Mouse (Mus musculus): ENCODE measurements at regions not wholly inside any gene's neighbourhood (a gene's known extent, or its start where the extent isn't known, plus 50 kb on each side); places are given as distances from the start of the nearest gene placed in this dataset.

GRCm38 (mm10) chr2:129958120-129958519 is 54.0 kb upstream of the Tgm3 start:
- Histone ChIP-seq H3K9ac (no peak overlapping the region), H3K27me3 (no peaks in the 10 kb centered on the region), H3K36me3 (no peaks in the 10 kb centered on the region), H3K4me1 (peaks cover 6% of the 10 kb centered on the region; the same call in 1 of the 2 replicates), H3K4me2 (no peak overlapping the region), H3K27ac (no peak overlapping the region), H3K9me3 (replicated peaks) (no peaks in the 10 kb centered on the region), H3K4me3 (replicated peaks) (no peak overlapping the region)
- 39% methylated on average over 3 of the region's 3 CpGs for WGBS
- ATAC-seq (replicated peaks; ENCODE audit: low FRiP score): no peak

DNA sequence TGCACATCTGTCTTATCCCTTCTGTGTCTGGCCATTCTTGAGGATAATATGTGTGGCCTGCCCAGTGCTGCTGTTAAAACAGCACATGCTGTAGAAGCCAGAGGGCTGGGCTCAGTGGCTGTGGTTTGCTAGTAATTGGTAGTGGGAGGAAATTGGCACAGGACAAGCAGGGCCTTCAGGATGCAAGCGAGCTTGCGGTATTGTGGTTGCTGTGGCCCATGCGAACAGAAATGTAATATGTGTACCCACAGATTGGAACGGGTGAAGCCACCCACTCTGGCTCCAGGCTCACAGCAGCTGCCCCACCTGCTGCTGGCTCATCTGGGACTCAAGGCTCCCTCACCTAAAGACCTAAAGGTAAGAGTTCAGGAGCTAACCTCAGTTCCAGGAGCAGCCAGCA is 51.8 kb upstream of the Tgm3 start:
- WGBS: 76% methylated on average over 4 of the region's 4 CpGs
- no peak overlapping the region for H3K4me3 ChIP-seq (replicated peaks)
- H3K4me2 ChIP-seq: no peak overlapping the region
- H3K27ac ChIP-seq: no peak overlapping the region
- H3K36me3 ChIP-seq: no peaks in the 10 kb centered on the region
- no peaks in the 10 kb centered on the region for H3K4me1 ChIP-seq
- no peak overlapping the region for H3K9ac ChIP-seq
- no peak for ATAC-seq (replicated peaks; ENCODE audit: low FRiP score)
- H3K9me3 ChIP-seq (replicated peaks): no peaks in the 10 kb centered on the region
- H3K27me3 ChIP-seq: no peaks in the 10 kb centered on the region

DNA sequence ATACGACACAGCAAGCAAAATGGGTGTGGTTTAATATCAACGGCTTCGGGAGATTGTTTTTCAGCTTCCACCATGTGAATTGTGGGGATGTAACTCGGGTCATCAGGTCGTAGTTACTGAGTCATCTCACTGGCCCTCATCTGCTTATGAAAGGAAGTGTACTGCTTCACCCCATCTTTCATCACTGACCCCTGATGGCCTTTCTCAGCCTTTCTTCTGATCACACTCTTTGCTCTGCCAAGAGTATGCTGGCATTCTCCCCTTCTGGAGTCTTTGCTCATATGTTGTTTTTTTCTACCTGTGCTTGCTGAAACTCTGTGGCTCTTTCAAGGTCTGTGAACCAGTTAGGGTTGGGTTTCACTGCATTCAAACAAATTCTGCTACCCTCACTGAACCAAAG is 50.6 kb upstream of the Tgm3 start:
- Histone ChIP-seq H3K36me3 (no peaks in the 10 kb centered on the region), H3K4me2 (no peak overlapping the region), H3K9ac (no peak overlapping the region), H3K4me1 (no peaks in the 10 kb centered on the region), H3K9me3 (replicated peaks) (no peaks in the 10 kb centered on the region), H3K27me3 (no peaks in the 10 kb centered on the region), H3K4me3 (replicated peaks) (no peak overlapping the region), H3K27ac (no peak overlapping the region)
- 49% methylated on average over 5 of the region's 5 CpGs for WGBS
- no peak for ATAC-seq (replicated peaks; ENCODE audit: low FRiP score)

Data from kidney, embryonic 15.5 days (tissue).